24 mouse cellular contexts compared by ENCODE assay signal in genomic region chr2:165601605-165602004, GRCm38 (mm10). TPM values are rescaled to one million over a fixed set of nuclear protein-coding genes. Genes with fewer than 3 reads are reported as not detected.
A peak's percentile ranks its signal among the peaks of the same experiment; 100 is the strongest.
DNase-seq lines count a peak whose midpoint lies in the region; ATAC-seq and TF ChIP-seq lines count a peak whose summit lies in the region.
"Had no signal": no experiment of that assay in that cellular context is flagged by ENCODE, and none has a peak within 500 bp of the region (broad histone marks: within the 10 kb centered on the region; RNA-seq: fewer than 3 reads in every experiment).

No protein-coding gene starts in this region.

- H3K27ac ChIP-seq in kidney, postnatal 0 days, result no peak overlapping the region
- peak overlapping the region; percentile 49 for H3K27ac ChIP-seq in embryonic facial prominence, embryonic 10.5 days (replicated peaks)
- H3K27ac ChIP-seq in embryonic facial prominence, embryonic 15.5 days (replicated peaks), result peak overlapping the region; percentile 61
- H3K27ac ChIP-seq in stomach, embryonic 14.5 days (ENCODE audit: low read length), result peak overlapping the region; percentile 55; the same call in 1 of the 2 replicates
- no peak overlapping the region for H3K27ac ChIP-seq in heart, embryonic 11.5 days (ENCODE audit: low read depth, low read length)
- H3K27ac ChIP-seq: forebrain, embryonic 13.5 days; heart, embryonic 10.5 days; hindbrain, embryonic 14.5 days; left cerebral cortex, adult 2 months; liver, embryonic 12.5 days had no signal

- H3K4me2 ChIP-seq in kidney, postnatal 0 days (ENCODE audit: low read length), result no peak overlapping the region
- H3K4me2 ChIP-seq in embryonic facial prominence, embryonic 15.5 days (replicated peaks), result 0 out of 2 replicates have a peak overlapping the region, but pooled peaks have one; percentile 4
- no peak overlapping the region for H3K4me2 ChIP-seq in stomach, embryonic 14.5 days (replicated peaks; ENCODE audit: low read depth, low read length)
- no peak overlapping the region for H3K4me2 ChIP-seq in heart, embryonic 11.5 days
- H3K4me2 ChIP-seq: forebrain, embryonic 13.5 days; hindbrain, embryonic 14.5 days; limb, embryonic 12.5 days; liver, embryonic 12.5 days; lung, embryonic 15.5 days had no signal

- no peaks in the 10 kb centered on the region for H3K9me3 ChIP-seq in kidney, postnatal 0 days (replicated peaks; ENCODE audit: low read length)
- H3K9me3 ChIP-seq in embryonic facial prominence, embryonic 10.5 days, result no peaks in the 10 kb centered on the region
- H3K9me3 ChIP-seq in embryonic facial prominence, embryonic 15.5 days (replicated peaks), result no peaks in the 10 kb centered on the region
- no peaks in the 10 kb centered on the region for H3K9me3 ChIP-seq in stomach, embryonic 14.5 days (ENCODE audit: control insufficient read depth, low read depth, low read length)
- H3K9me3 ChIP-seq in heart, embryonic 11.5 days (replicated peaks; ENCODE audit: control insufficient read depth, low read length), result no peaks in the 10 kb centered on the region
- H3K9me3 ChIP-seq: forebrain, embryonic 13.5 days; heart, embryonic 10.5 days; limb, embryonic 12.5 days; liver, embryonic 12.5 days; lung, embryonic 15.5 days had no signal

- DNase-seq in kidney, postnatal 0 days (ENCODE audit: low spot score), result peak; percentile 68
- no peak for DNase-seq in kidney, postnatal 14 days
- peak; percentile 39 for DNase-seq in embryonic facial prominence, embryonic 10.5 days (ENCODE audit: low spot score)
- no peak for DNase-seq in right cerebral cortex, postnatal 25 days
- DNase-seq: adrenal gland, postnatal 14 days; cerebellum, adult 11 months; cerebellum, postnatal 10 days; gastrocnemius, postnatal 36 days; heart, postnatal 10 days; kidney, postnatal 25 days; thymus, postnatal 36 days had no signal

- no peak for ATAC-seq in kidney, postnatal 0 days (replicated peaks; ENCODE audit: low FRiP score, low read depth)
- 0 out of 2 replicates have a peak, but pooled peaks have one; percentile 16 for ATAC-seq in embryonic facial prominence, embryonic 15.5 days (ENCODE audit: insufficient number of reproducible peaks, low FRiP score, low TSS enrichment, low read depth)
- 0 out of 2 replicates have a peak, but pooled peaks have one; percentile 37 for ATAC-seq in stomach, embryonic 14.5 days (ENCODE audit: insufficient number of reproducible peaks, insufficient read depth, low FRiP score, low read depth)
- no peak for ATAC-seq in monocyte, adult 5-6 weeks (replicated peaks; ENCODE audit: insufficient number of reproducible peaks, low FRiP score, low TSS enrichment, poor library complexity, severe bottlenecking)
- no peak for ATAC-seq in heart, embryonic 11.5 days (replicated peaks; ENCODE audit: insufficient number of reproducible peaks, low FRiP score, low TSS enrichment)
- ATAC-seq: forebrain, embryonic 13.5 days; intestine, embryonic 16.5 days; liver, embryonic 12.5 days; midbrain, embryonic 16.5 days had no signal

- WGBS in kidney, postnatal 0 days, result 23% methylated on average over 8 of the region's 8 CpGs
- WGBS in embryonic facial prominence, embryonic 10.5 days, result 47% methylated on average over 8 of the region's 8 CpGs
- 39% methylated on average over 8 of the region's 8 CpGs for WGBS in embryonic facial prominence, embryonic 15.5 days
- 32% methylated on average over 8 of the region's 8 CpGs for WGBS in stomach, embryonic 14.5 days
- 47% methylated on average over 8 of the region's 8 CpGs for WGBS in heart, embryonic 11.5 days (ENCODE audit: insufficient replicate concordance)

- H3K9ac ChIP-seq in kidney, postnatal 0 days (ENCODE audit: low read depth, low read length), result no peak overlapping the region
- no peak overlapping the region for H3K9ac ChIP-seq in embryonic facial prominence, embryonic 15.5 days
- no peak overlapping the region for H3K9ac ChIP-seq in stomach, embryonic 14.5 days (replicated peaks; ENCODE audit: low read depth, low read length)
- no peak overlapping the region for H3K9ac ChIP-seq in heart, embryonic 11.5 days (ENCODE audit: low read depth, low read length)
- H3K9ac ChIP-seq: forebrain, embryonic 13.5 days; hindbrain, embryonic 14.5 days; limb, embryonic 12.5 days; liver, embryonic 12.5 days; lung, embryonic 15.5 days had no signal

- no peaks in the 10 kb centered on the region for H3K36me3 ChIP-seq in kidney, postnatal 0 days (ENCODE audit: insufficient read depth, low read length)
- H3K36me3 ChIP-seq in embryonic facial prominence, embryonic 10.5 days (replicated peaks), result no peaks in the 10 kb centered on the region
- H3K36me3 ChIP-seq in embryonic facial prominence, embryonic 15.5 days, result no peaks in the 10 kb centered on the region
- no peaks in the 10 kb centered on the region for H3K36me3 ChIP-seq in stomach, embryonic 14.5 days (ENCODE audit: control insufficient read depth, insufficient read depth, low read length)
- no peaks in the 10 kb centered on the region for H3K36me3 ChIP-seq in heart, embryonic 11.5 days (ENCODE audit: control insufficient read depth, insufficient read depth, low read length)
- H3K36me3 ChIP-seq: heart, embryonic 10.5 days; limb, embryonic 12.5 days; liver, embryonic 12.5 days; lung, embryonic 15.5 days had no signal

- no peak for TF ChIP-seq CTCF in kidney, postnatal 0 days (IDR thresholded peaks at IDR 0.05; ENCODE audit: low read depth)

- no peaks in the 10 kb centered on the region; the same call in 1 of the 2 replicates for H3K27me3 ChIP-seq in kidney, postnatal 0 days (ENCODE audit: insufficient read depth, low read length)
- H3K27me3 ChIP-seq in embryonic facial prominence, embryonic 10.5 days (replicated peaks; ENCODE audit: low read depth, poor library complexity, severe bottlenecking), result peaks cover 22% of the 10 kb centered on the region
- no peaks in the 10 kb centered on the region for H3K27me3 ChIP-seq in embryonic facial prominence, embryonic 15.5 days
- no peaks in the 10 kb centered on the region for H3K27me3 ChIP-seq in stomach, embryonic 14.5 days (ENCODE audit: control insufficient read depth, insufficient read depth, low read length)
- peaks cover 25% of the 10 kb centered on the region for H3K27me3 ChIP-seq in heart, embryonic 11.5 days (ENCODE audit: control insufficient read depth, insufficient read depth, low read length)

- H3K4me3 ChIP-seq in kidney, postnatal 0 days (replicated peaks; ENCODE audit: low read depth, low read length), result no peak overlapping the region
- no peak overlapping the region for H3K4me3 ChIP-seq in embryonic facial prominence, embryonic 10.5 days
- H3K4me3 ChIP-seq in embryonic facial prominence, embryonic 15.5 days (replicated peaks), result no peak overlapping the region
- no peak overlapping the region for H3K4me3 ChIP-seq in stomach, embryonic 14.5 days (ENCODE audit: low read depth, low read length)
- H3K4me3 ChIP-seq in heart, embryonic 11.5 days (ENCODE audit: low read depth, low read length), result no peak overlapping the region
- H3K4me3 ChIP-seq: forebrain, embryonic 13.5 days; heart, embryonic 10.5 days; left cerebral cortex, adult 2 months; limb, embryonic 12.5 days; liver, embryonic 12.5 days; lung, embryonic 15.5 days had no signal

- peaks cover 18% of the 10 kb centered on the region for H3K4me1 ChIP-seq in kidney, postnatal 0 days (replicated peaks; ENCODE audit: insufficient read depth, low read length)
- peaks cover 84% of the 10 kb centered on the region for H3K4me1 ChIP-seq in embryonic facial prominence, embryonic 10.5 days
- peaks cover 45% of the 10 kb centered on the region for H3K4me1 ChIP-seq in embryonic facial prominence, embryonic 15.5 days
- peaks cover 7% of the 10 kb centered on the region; the same call in 1 of the 2 replicates for H3K4me1 ChIP-seq in stomach, embryonic 14.5 days (ENCODE audit: control insufficient read depth, insufficient read depth, low read length)
- no peaks in the 10 kb centered on the region for H3K4me1 ChIP-seq in heart, embryonic 11.5 days (ENCODE audit: control insufficient read depth, insufficient read depth, low read length)
- H3K4me1 ChIP-seq: liver, embryonic 12.5 days had no signal

RNA-seq across cellular contexts. Expression of gene Eya2, which starts 6.8 kb away (rescaled TPM):
- 6.3 and 8.0 TPM in 2 replicates for polyA plus RNA-seq in kidney, postnatal 0 days (2015; fragmentation: Nextera tagmentation; extraction: Ambion mirVana)
- 38.6 and 41.9 TPM in 2 replicates for polyA plus RNA-seq in embryonic facial prominence, embryonic 10.5 days (2016; fragmentation: Nextera tagmentation; extraction: Ambion mirVana)
- 24.4 and 25.9 TPM in 2 replicates for polyA plus RNA-seq in embryonic facial prominence, embryonic 15.5 days (2015; fragmentation: Nextera tagmentation; extraction: Ambion mirVana)
- 13.2 and 15.4 TPM in 2 replicates for polyA plus RNA-seq in stomach, embryonic 14.5 days (2014; fragmentation: Nextera tagmentation; extraction: Ambion mirVana)
- 6.4 to 28.6 TPM (median 10.3 TPM) in 3 replicates for total RNA-seq in monocyte, adult 5-6 weeks (2017)
- polyA plus RNA-seq in heart, embryonic 11.5 days (2014; fragmentation: Nextera tagmentation; extraction: Ambion mirVana), result 0.72 and 1.8 TPM in 2 replicates

Comparison
In these comparisons a context has a peak if more than half of its experiments do, and no peak if none do; other contexts are left out.
1. DNase-seq: peak in kidney, postnatal 0 days (single experiment) and embryonic facial prominence, embryonic 10.5 days (single experiment); none in kidney, postnatal 14 days (single experiment) and right cerebral cortex, postnatal 25 days (single experiment).
2. ATAC-seq: peak in embryonic facial prominence, embryonic 15.5 days (single experiment) and stomach, embryonic 14.5 days (single experiment); none in kidney, postnatal 0 days (single experiment), monocyte, adult 5-6 weeks (single experiment) and heart, embryonic 11.5 days (single experiment).
3. H3K27ac ChIP-seq: peak in embryonic facial prominence, embryonic 10.5 days (single experiment), embryonic facial prominence, embryonic 15.5 days (single experiment) and stomach, embryonic 14.5 days (single experiment); none in kidney, postnatal 0 days (single experiment) and heart, embryonic 11.5 days (single experiment).